Mouse (Mus musculus): ENCODE data around the gene Kcng3. TPM values are rescaled to one million over a fixed set of nuclear protein-coding genes. Genes with fewer than 3 reads are reported as not detected.

Gene Kcng3
- polyA plus RNA-seq, 1 experiment, result not detected

GRCm38 (mm10) chr17:83542424-83542823, 89.3 kb downstream of the Kcng3 start:
- TF ChIP-seq CTCF (IDR thresholded peaks at IDR 0.05; ENCODE audit: low read depth, low read length), result no peak
- no peak for TF ChIP-seq POLR2A (IDR thresholded peaks at IDR 0.05; ENCODE audit: borderline replicate concordance, low read depth, low read length)
- Histone ChIP-seq H3K4me3 (ENCODE audit: insufficient read depth, low read length) (no peak overlapping the region), H3K27ac (ENCODE audit: insufficient read depth, low read depth, low read length) (no peak overlapping the region), H3K4me1 (ENCODE audit: control insufficient read depth, insufficient read depth, low read length) (no peaks in the 10 kb centered on the region)

- TF ChIP-seq POLR2A (IDR thresholded peaks at IDR 0.05; ENCODE audit: borderline replicate concordance, low read depth, low read length), result no peak
- no peak for TF ChIP-seq CTCF (IDR thresholded peaks at IDR 0.05; ENCODE audit: low read depth, low read length)
- Histone ChIP-seq H3K4me3 (ENCODE audit: insufficient read depth, low read length) (no peak overlapping the region), H3K4me1 (ENCODE audit: control insufficient read depth, insufficient read depth, low read length) (no peaks in the 10 kb centered on the region; the same call in 1 of the 2 replicates), H3K27ac (ENCODE audit: insufficient read depth, low read depth, low read length) (no peak overlapping the region)
Measured at GRCm38 (mm10) chr17:83539262-83540037, 92.2 kb downstream of the Kcng3 start.

DNA sequence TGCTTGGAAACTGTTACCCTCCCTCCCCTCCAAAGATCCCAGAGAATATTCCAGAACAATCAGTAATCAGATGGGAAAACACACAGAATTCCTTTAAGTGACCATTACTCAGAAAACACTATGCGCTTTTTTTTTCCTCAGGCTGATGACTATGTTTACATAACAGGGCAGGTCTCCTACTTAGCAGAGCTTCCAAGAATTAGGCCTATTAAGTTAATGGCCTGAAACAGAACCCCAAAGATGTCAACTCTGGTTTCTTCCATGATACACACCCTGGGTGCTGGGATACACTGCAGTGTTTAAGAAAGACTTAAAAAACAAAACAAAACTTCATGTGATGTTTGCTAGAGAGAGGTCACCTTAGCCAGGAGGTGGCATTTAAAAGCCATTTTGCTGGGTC, 93.0 kb downstream of the Kcng3 start:
- Histone ChIP-seq H3K27ac (ENCODE audit: insufficient read depth, low read depth, low read length) (no peak overlapping the region), H3K4me1 (ENCODE audit: control insufficient read depth, insufficient read depth, low read length) (no peaks in the 10 kb centered on the region; the same call in 1 of the 2 replicates), H3K4me3 (ENCODE audit: insufficient read depth, low read length) (no peak overlapping the region)
- TF ChIP-seq CTCF (IDR thresholded peaks at IDR 0.05; ENCODE audit: low read depth, low read length) (no peak), POLR2A (IDR thresholded peaks at IDR 0.05; ENCODE audit: borderline replicate concordance, low read depth, low read length) (no peak)

- no peaks in the 10 kb centered on the region; the same call in 1 of the 2 replicates for H3K4me1 ChIP-seq (ENCODE audit: control insufficient read depth, insufficient read depth, low read length)
- no peak overlapping the region for H3K4me3 ChIP-seq (ENCODE audit: insufficient read depth, low read length)
Measured at GRCm38 (mm10) chr17:83538141-83538540, 93.6 kb downstream of the Kcng3 start.

More at GRCm38 (mm10) chr17:83538141-83538540, 93.6 kb downstream of the Kcng3 start:
- H3K27ac ChIP-seq (ENCODE audit: insufficient read depth, low read depth, low read length), result no peak overlapping the region
- TF ChIP-seq POLR2A (IDR thresholded peaks at IDR 0.05; ENCODE audit: borderline replicate concordance, low read depth, low read length), result no peak
- TF ChIP-seq CTCF (IDR thresholded peaks at IDR 0.05; ENCODE audit: low read depth, low read length), result no peak

Other genes starting within 250 kb of the Kcng3 start
- gene Cox7a2l, start 114.6 kb downstream of the Kcng3 start, polyA plus RNA-seq (2012; ENCODE audit: insufficient read depth, insufficient read length, missing spikeins), result 346 and 372 TPM in 2 replicates
- 50.8 and 57.5 TPM in 2 replicates for gene Mta3, start 74.3 kb upstream of the Kcng3 start, polyA plus RNA-seq (2012; ENCODE audit: insufficient read depth, insufficient read length, missing spikeins)
- gene Haao, start 216.1 kb upstream of the Kcng3 start, polyA plus RNA-seq (2012; ENCODE audit: insufficient read depth, insufficient read length, missing spikeins), result 0.79 and 1.6 TPM in 2 replicates